Mouse (Mus musculus): Measurements from ENCODE around the gene Atp2b2. TPM values are rescaled to one million over a fixed set of nuclear protein-coding genes. Genes with fewer than 3 reads are reported as not detected.

The Atp2b2 gene
- polyA plus RNA-seq (2014; fragmentation: Illumina TruSeq; extraction: RNeasy Lipid Tissue Mini Kit (QIAGEN cat#74804); ENCODE audit: low read depth, low replicate concordance) = 0.13 TPM

GRCm38 (mm10) chr6:114042332-114042731 lies at the start of gene Atp2b2:
TSS of gene Atp2b2 (minus strand) at chr6:114042613.

GRCm38 (mm10) chr6:113740236-113741217 lies 301.9 kb downstream of the Atp2b2 start, which contains the start of gene Sec13:
TSS of gene Sec13 (minus strand) at chr6:113740743.

DNA sequence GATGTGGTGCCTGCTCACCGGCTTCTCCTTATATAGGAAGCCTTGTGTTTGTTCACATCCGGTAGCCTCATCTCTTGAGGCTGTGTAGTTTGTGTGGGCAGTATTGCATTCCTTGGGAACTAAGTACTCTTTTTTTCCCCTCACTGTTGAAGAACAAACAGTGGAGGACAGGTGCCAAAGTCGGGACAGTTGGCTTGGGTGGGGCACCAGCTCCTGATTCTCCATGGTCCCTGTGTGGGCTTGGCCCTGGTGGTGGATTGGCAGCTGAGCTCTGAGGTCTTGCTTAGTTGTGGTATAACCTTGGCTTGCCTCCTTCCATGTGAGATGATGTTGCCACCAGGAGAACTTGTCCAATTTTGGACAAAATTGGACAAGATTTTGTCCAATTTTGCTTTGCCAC lies 322.5 kb downstream of the Atp2b2 start, which contains the start of gene Ghrl:
Gene Ghrl, minus strand, starts transcription at position 3 of the 400 bp plus-strand sequence.

DNA sequence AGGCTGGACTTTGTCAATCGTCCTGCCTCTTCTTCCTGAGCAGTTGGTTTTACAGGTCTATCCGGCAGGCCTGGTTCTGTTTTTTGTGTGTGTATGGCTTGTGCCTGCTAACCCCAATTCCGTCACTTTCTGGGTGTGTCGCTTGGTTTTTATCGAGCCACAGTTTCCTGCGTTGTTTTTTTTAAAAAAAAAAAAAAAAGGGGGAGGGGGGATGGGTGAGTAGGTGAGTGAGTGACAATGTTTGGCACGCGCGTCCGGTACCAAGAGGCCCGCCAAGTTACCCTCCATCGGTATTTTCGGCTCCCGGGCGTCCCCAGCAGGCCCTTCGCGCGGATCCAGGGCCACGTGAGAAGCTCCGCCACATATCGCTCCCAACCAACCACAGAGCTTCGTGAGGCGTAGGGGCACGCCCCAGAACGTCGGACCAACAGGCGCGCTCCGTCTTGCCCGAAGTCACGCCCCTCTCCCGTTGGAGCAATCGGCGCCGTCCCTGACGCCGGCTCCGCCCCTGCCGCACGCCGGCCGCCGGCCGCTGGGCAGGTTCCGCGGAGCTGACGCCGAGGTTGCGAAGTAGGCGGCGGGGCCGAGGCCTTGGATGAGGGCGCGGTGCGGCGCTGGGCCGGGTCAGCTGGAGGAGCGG lies 345.7 kb downstream of the Atp2b2 start, which contains the start of gene Tatdn2:
Gene Tatdn2, plus strand, starts transcription at position 469 of the 640 bp plus-strand sequence.

Other genes with a start within 250 kb of the Atp2b2 start
- 0.31 TPM for gene Slc6a11, start 88.6 kb upstream of the Atp2b2 start, polyA plus RNA-seq (2014; fragmentation: Illumina TruSeq; extraction: RNeasy Lipid Tissue Mini Kit (QIAGEN cat#74804); ENCODE audit: low read depth, low replicate concordance)
- gene Slc6a1, start 240.0 kb upstream of the Atp2b2 start, polyA plus RNA-seq (2014; fragmentation: Illumina TruSeq; extraction: RNeasy Lipid Tissue Mini Kit (QIAGEN cat#74804); ENCODE audit: low read depth, low replicate concordance) = not detected

Data from testis, adult 10 weeks (tissue).